Mouse (Mus musculus) MEL (cell line): Measurements from ENCODE around the gene Hist1h3b. TPM values are rescaled to one million over a fixed set of nuclear protein-coding genes. Genes with fewer than 3 reads are reported as not detected.

Experiments used
- DNase-seq: peaks from one replicate; pipeline ENCODE4 v3.0.0; 2011; ENCODE audit warnings: low read depth, low spot score
- H3K27ac ChIP-seq: 2 replicates; pipeline ENCODE4 v1.5.1; 2012; ENCODE audit warnings: low read depth, mild to moderate bottlenecking, control low read depth, low read length, moderate library complexity; ENCODE audit not compliant: control insufficient read depth
- H3K27me3 ChIP-seq, 2 experiments: fragments of 150-350 bp in 1 of 2; sonication (generic) in 1 of 2; 2 replicates each; pipeline ENCODE4 v1.6.1; 2012; ENCODE audit warnings: low read length in 2 of 2, mild to moderate bottlenecking in 2 of 2, improper control_type of control experiment in 1 of 2, moderate library complexity in 1 of 2; ENCODE audit not compliant: insufficient read depth in 2 of 2, control insufficient read depth in 1 of 2
- H3K36me3 ChIP-seq, 2 experiments: 2 replicates each; pipeline ENCODE4 v1.6.1; 2012 to 2014; ENCODE audit warnings: low read length in 2 of 2, improper control_type of control experiment in 1 of 2, inconsistent platforms in 1 of 2, mild to moderate bottlenecking in 1 of 2; ENCODE audit not compliant: insufficient read depth in 2 of 2, control insufficient read depth in 1 of 2
- H3K4me1 ChIP-seq, 2 experiments: fragments of 150-350 bp in 1 of 2; sonication (generic) in 1 of 2; 2 replicates each; pipeline ENCODE4 v1.6.1; 2012; ENCODE audit warnings: low read length in 2 of 2, improper control_type of control experiment in 1 of 2, mild to moderate bottlenecking in 1 of 2; ENCODE audit not compliant: insufficient read depth in 2 of 2, control insufficient read depth in 1 of 2
- H3K4me3 ChIP-seq, 2 experiments: fragments of 150-350 bp in 1 of 2; sonication (generic) in 1 of 2; 2 replicates each; pipeline ENCODE4 v1.5.1; 2012; ENCODE audit warnings: low read depth in 2 of 2, low read length in 2 of 2, mild to moderate bottlenecking in 2 of 2, moderate library complexity in 2 of 2, control low read depth in 1 of 2, improper control_type of control experiment in 1 of 2; ENCODE audit not compliant: control insufficient read depth in 1 of 2, insufficient read depth in 1 of 2
- H3K79me2 ChIP-seq: 2 replicates; pipeline ENCODE4 v1.6.1; 2012; ENCODE audit warnings: mild to moderate bottlenecking, low read length, moderate library complexity; ENCODE audit not compliant: control insufficient read depth, poor library complexity, insufficient read depth
- H3K9ac ChIP-seq: 2 replicates; pipeline ENCODE4 v1.6.1; 2012; ENCODE audit warnings: low read depth, mild to moderate bottlenecking, control low read depth, low read length, moderate library complexity; ENCODE audit not compliant: control insufficient read depth, poor library complexity, severe bottlenecking
- H3K9me3 ChIP-seq: fragments of 150-350 bp; sonication (generic); replicated peaks from 2 replicates; pipeline ENCODE4 v1.6.1; 2012; ENCODE audit warnings: mild to moderate bottlenecking, low read length, improper control_type of control experiment, moderate library complexity; ENCODE audit not compliant: insufficient read depth
- CHD1 ChIP-seq: IDR thresholded peaks from 2 replicates; pipeline ENCODE4 v1.6.1; 2012; ENCODE audit warnings: low read depth, mild to moderate bottlenecking, inconsistent platforms, low read length, improper control_type of control experiment
- CHD2 ChIP-seq: IDR thresholded peaks from 2 replicates; pipeline ENCODE4 v1.6.1; 2011; ENCODE audit warnings: low read length, improper control_type of control experiment
- E2F4 ChIP-seq: IDR thresholded peaks from 2 replicates; pipeline ENCODE4 v1.6.1; 2011; ENCODE audit warnings: low read depth, low read length, improper control_type of control experiment, borderline replicate concordance
- EP300 ChIP-seq, 2 experiments: IDR thresholded peaks; 2 replicates each; pipeline ENCODE4 v1.6.1; 2011; ENCODE audit warnings: improper control_type of control experiment in 2 of 2, low read length in 2 of 2, low read depth in 1 of 2, mild to moderate bottlenecking in 1 of 2
- ETS1 ChIP-seq: IDR thresholded peaks from 2 replicates; pipeline ENCODE4 v1.6.1; 2012; ENCODE audit warnings: low read depth, mild to moderate bottlenecking, inconsistent platforms, low read length, improper control_type of control experiment, moderate library complexity
- GATA1 ChIP-seq: IDR thresholded peaks from 2 replicates; pipeline ENCODE4 v1.6.1; 2011; ENCODE audit warnings: low read depth, low read length, improper control_type of control experiment
- HCFC1 ChIP-seq: IDR thresholded peaks from 2 replicates; pipeline ENCODE4 v1.6.1; 2012; ENCODE audit warnings: low read depth, mild to moderate bottlenecking, inconsistent platforms, low read length, improper control_type of control experiment, moderate library complexity
- JUND ChIP-seq: IDR thresholded peaks from 2 replicates; pipeline ENCODE4 v1.6.1; 2011; ENCODE audit warnings: low read depth, mild to moderate bottlenecking, improper control_type of control experiment, low read length
- MAX ChIP-seq: IDR thresholded peaks from 2 replicates; pipeline ENCODE4 v1.6.1; 2011; ENCODE audit warnings: low read length, improper control_type of control experiment
- MEF2A ChIP-seq: IDR thresholded peaks from 2 replicates; pipeline ENCODE4 v1.6.1; 2014; ENCODE audit warnings: low read depth, mild to moderate bottlenecking, inconsistent platforms, low read length, improper control_type of control experiment; ENCODE audit not compliant: poor library complexity, insufficient replicate concordance, severe bottlenecking; ENCODE audit errors: extremely low read depth
- MYB ChIP-seq: IDR thresholded peaks from 2 replicates; pipeline ENCODE4 v1.6.1; 2011; ENCODE audit warnings: mild to moderate bottlenecking, low read depth, low read length, improper control_type of control experiment
- NELFE ChIP-seq: IDR thresholded peaks from 2 replicates; pipeline ENCODE4 v1.6.1; 2011; ENCODE audit warnings: low read depth, low read length, improper control_type of control experiment
- NRF1 ChIP-seq: IDR thresholded peaks from 2 replicates; pipeline ENCODE4 v1.6.1; 2014; ENCODE audit warnings: low read depth, mild to moderate bottlenecking, inconsistent platforms, low read length, improper control_type of control experiment, moderate library complexity; ENCODE audit not compliant: poor library complexity, insufficient read depth, severe bottlenecking
- POLR2A ChIP-seq, 2 experiments: IDR thresholded peaks; 2 replicates each; pipeline ENCODE4 v1.6.1; 2011 to 2012; ENCODE audit warnings: low read length in 2 of 2, mild to moderate bottlenecking in 2 of 2, control low read depth in 1 of 2, improper control_type of control experiment in 1 of 2, low read depth in 1 of 2, moderate library complexity in 1 of 2; ENCODE audit not compliant: control insufficient read depth in 1 of 2, insufficient read depth in 1 of 2, poor library complexity in 1 of 2
- RCOR1 ChIP-seq: IDR thresholded peaks from 2 replicates; pipeline ENCODE4 v1.6.1; 2012; ENCODE audit warnings: low read depth, mild to moderate bottlenecking, inconsistent platforms, low read length, improper control_type of control experiment
- TAL1 ChIP-seq: IDR thresholded peaks from 2 replicates; pipeline ENCODE4 v1.6.1; 2012; ENCODE audit warnings: mild to moderate bottlenecking, inconsistent platforms, low read length, moderate library complexity, mixed read lengths
- TCF12 ChIP-seq: IDR thresholded peaks from 2 replicates; pipeline ENCODE4 v1.6.1; 2014; ENCODE audit warnings: low read depth, mild to moderate bottlenecking, inconsistent platforms, low read length, improper control_type of control experiment, moderate library complexity
- UBTF ChIP-seq: IDR thresholded peaks from 2 replicates; pipeline ENCODE4 v1.6.1; 2012; ENCODE audit warnings: low read depth, mild to moderate bottlenecking, inconsistent platforms, low read length, improper control_type of control experiment, moderate library complexity, borderline replicate concordance; ENCODE audit not compliant: insufficient read depth
- USF2 ChIP-seq, 2 experiments: IDR thresholded peaks; 2 replicates each; pipeline ENCODE4 v1.6.1; 2011 to 2012; ENCODE audit warnings: improper control_type of control experiment in 2 of 2, low read length in 2 of 2, borderline replicate concordance in 1 of 2, inconsistent platforms in 1 of 2, low read depth in 1 of 2, mild to moderate bottlenecking in 1 of 2; ENCODE audit not compliant: insufficient read depth in 1 of 2
- ZKSCAN1 ChIP-seq: IDR thresholded peaks from 2 replicates; pipeline ENCODE4 v1.6.1; 2012; ENCODE audit warnings: low read depth, mild to moderate bottlenecking, inconsistent platforms, low read length, improper control_type of control experiment, moderate library complexity
- ZMIZ1 ChIP-seq: IDR thresholded peaks from 2 replicates; pipeline ENCODE4 v1.6.1; 2012; ENCODE audit warnings: low read depth, mild to moderate bottlenecking, inconsistent platforms, low read length, improper control_type of control experiment, moderate library complexity
- polyA plus RNA-seq, 2 experiments: library from polyadenylated mRNA; stranded (reverse) in 1 of 2; unstranded in 1 of 2; fragments of >175 nt in 1 of 2; fragments of >200 nt in 1 of 2; gene quantifications; 2 replicates each; pipeline versions ENCODE4 v1.2.1 to v1.2.4; 2012; ENCODE audit warnings: low replicate concordance in 2 of 2, low read depth in 1 of 2; ENCODE audit not compliant: insufficient read length in 2 of 2, insufficient read depth in 1 of 2, missing spikeins in 1 of 2
- total RNA-seq: library from RNA; depleted of rRNA; stranded (reverse); fragments of 300-350 nt; gene quantifications from 2 replicates; pipeline ENCODE4 v1.2.3, GENCODE M21; 2012

Gene Hist1h3b
- total and polyA plus RNA-seq, 3 experiments: 6.6 to 1,725 TPM; not detected in 1

- TF ChIP-seq MYB (no peak), MEF2A (no peak), USF2 (IDR thresholded peaks at IDR 0.05; ENCODE audit: borderline replicate concordance in 1 of 2, insufficient read depth in 1 of 2, low read depth in 1 of 2, low read length in 2 of 2) (no peak), POLR2A (IDR thresholded peaks at IDR 0.05; ENCODE audit: control insufficient read depth in 1 of 2, insufficient read depth in 1 of 2, low read depth in 1 of 2, low read length in 2 of 2, poor library complexity in 1 of 2) (no peak), UBTF (no peak), CHD2 (no peak), ZMIZ1 (no peak), ZKSCAN1 (no peak)
- Histone ChIP-seq H3K27me3 (no peaks in the 10 kb centered on the region), H3K9ac (no peak overlapping the region), H3K4me1 (peaks cover 0 to 14% of the 10 kb centered on the region in 2 experiments), H3K27ac (no peak overlapping the region), H3K36me3 (peaks cover 0 to 12% of the 10 kb centered on the region in 2 experiments; a peak in 2 of 4 replicates), H3K79me2 (no peaks in the 10 kb centered on the region), H3K9me3 (no peaks in the 10 kb centered on the region), H3K4me3 (no peak overlapping the region)
- DNase-seq: no peak
These were observed 43.4 kb upstream of the Hist1h3b start for GRCm38 (mm10) chr13:23708654-23709053.

- Histone ChIP-seq H3K9ac (no peak overlapping the region), H3K36me3 (peaks cover 0 to 13% of the 10 kb centered on the region in 2 experiments; a peak in 2 of 4 replicates), H3K27ac (no peak overlapping the region), H3K9me3 (no peaks in the 10 kb centered on the region), H3K27me3 (no peaks in the 10 kb centered on the region), H3K4me3 (no peak overlapping the region), H3K4me1 (peaks cover 2 to 16% of the 10 kb centered on the region in 2 experiments), H3K79me2 (no peaks in the 10 kb centered on the region)
- TF ChIP-seq MAX (no peak), TAL1 (no peak), NELFE (no peak), CHD1 (no peak), ETS1 (no peak), HCFC1 (no peak), E2F4 (no peak), GATA1 (no peak), EP300 (IDR thresholded peaks at IDR 0.05; ENCODE audit: low read depth in 1 of 2, low read length in 2 of 2) (no peak), POLR2A (IDR thresholded peaks at IDR 0.05; ENCODE audit: control insufficient read depth in 1 of 2, insufficient read depth in 1 of 2, low read depth in 1 of 2, low read length in 2 of 2, poor library complexity in 1 of 2) (no peak), TCF12 (no peak), RCOR1 (no peak), JUND (no peak), NRF1 (no peak)
- no peak for DNase-seq
These were observed 42.2 kb upstream of the Hist1h3b start for GRCm38 (mm10) chr13:23709714-23710373.
